Comparison of ENCODE assay signal across 14 mouse cellular contexts in the genomic region with DNA sequence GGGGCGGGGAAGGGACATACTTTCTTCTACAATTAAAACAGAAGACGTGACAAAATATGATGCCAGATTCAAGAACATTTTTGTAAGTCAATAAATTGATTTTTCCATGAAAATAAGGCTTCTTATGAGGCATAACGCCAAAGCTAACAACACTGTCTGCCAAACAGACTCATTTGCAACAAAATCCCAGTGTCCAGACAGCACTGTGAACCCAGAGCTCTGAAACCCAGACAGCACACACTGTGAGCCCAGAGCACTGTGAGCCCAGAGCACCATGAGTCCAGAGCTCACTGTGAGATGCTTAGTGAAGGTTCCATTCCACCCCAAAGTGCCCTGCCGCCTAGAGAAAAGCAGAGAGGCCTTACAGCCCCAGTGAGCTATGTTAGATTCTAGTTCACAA.
DNase-seq lines count a peak whose midpoint lies in the region; ATAC-seq and TF ChIP-seq lines count a peak whose summit lies in the region.
"Had no signal": no experiment of that assay in that cellular context is flagged by ENCODE, and none has a peak within 500 bp of the region (broad histone marks: within the 10 kb centered on the region; RNA-seq: fewer than 3 reads in every experiment).

No protein-coding gene starts in this region.

- TF ChIP-seq POLR2A in limb, embryonic 14.5 days (IDR thresholded peaks at IDR 0.05; ENCODE audit: borderline replicate concordance, extremely low read depth, insufficient read depth, insufficient read length), result no peak

- WGBS in kidney, embryonic 15.5 days, result 59% methylated on average over 4 of the region's 4 CpGs
- WGBS in limb, embryonic 14.5 days, result 50% methylated on average over 4 of the region's 4 CpGs

- intact Hi-C loops in left cerebral cortex, adult 2 months (cut with DNase I), result loop anchor here (5.0 kb wide), 3 partner anchors 86 to 339 kb away; partner anchors contain the start of gene Sstr1
- intact Hi-C loops in left cerebral cortex, postnatal 36 days (cut with DNase I), result no loop called here

- H3K27me3 ChIP-seq in kidney, embryonic 15.5 days, result no peaks in the 10 kb centered on the region
- H3K27me3 ChIP-seq in limb, embryonic 14.5 days (ENCODE audit: control insufficient read depth, insufficient read depth, low read length), result no peaks in the 10 kb centered on the region
- H3K27me3 ChIP-seq: CH12.LX, Patski had no signal

- H3K4me3 ChIP-seq in left cerebral cortex, adult 2 months, result no peak overlapping the region
- H3K4me3 ChIP-seq in kidney, embryonic 15.5 days (replicated peaks), result no peak overlapping the region
- H3K4me3 ChIP-seq in limb, embryonic 14.5 days (replicated peaks; ENCODE audit: low read length), result no peak overlapping the region

- no peaks in the 10 kb centered on the region for H3K36me3 ChIP-seq in kidney, embryonic 15.5 days
- H3K36me3 ChIP-seq in limb, embryonic 14.5 days (ENCODE audit: control insufficient read depth, insufficient read depth, low read length), result no peaks in the 10 kb centered on the region

- H3K4me1 ChIP-seq in kidney, embryonic 15.5 days, result peaks cover 3% of the 10 kb centered on the region; the same call in 1 of the 2 replicates
- H3K4me1 ChIP-seq in limb, embryonic 14.5 days (ENCODE audit: control insufficient read depth, insufficient read depth, low read length), result peaks cover 22% of the 10 kb centered on the region

- H3K9ac ChIP-seq in kidney, embryonic 15.5 days, result no peak overlapping the region
- no peak overlapping the region for H3K9ac ChIP-seq in limb, embryonic 14.5 days (ENCODE audit: low read depth, low read length, severe bottlenecking)
- H3K9ac ChIP-seq: liver, postnatal 0 days had no signal

- ATAC-seq in kidney, embryonic 15.5 days (replicated peaks; ENCODE audit: low FRiP score), result 0 out of 2 replicates have a peak, but pooled peaks have one; percentile 58
- ATAC-seq in limb, embryonic 14.5 days (ENCODE audit: low FRiP score, low read depth), result no peak
- ATAC-seq: liver, postnatal 0 days; Patski had no signal

- H3K9me3 ChIP-seq in kidney, embryonic 15.5 days (replicated peaks), result no peaks in the 10 kb centered on the region
- H3K9me3 ChIP-seq in limb, embryonic 14.5 days (ENCODE audit: control insufficient read depth, low read length), result no peaks in the 10 kb centered on the region

- TF ChIP-seq CTCF in left cerebral cortex, adult 2 months (IDR thresholded peaks at IDR 0.05), result no peak

- no peak for DNase-seq in left cerebral cortex, adult 2 months (ENCODE audit: extremely low spot score in 1 of 2, low spot score in 2 of 2)
- no peak for DNase-seq in left cerebral cortex, postnatal 36 days (ENCODE audit: low spot score in 2 of 2)
- DNase-seq in fibroblast of lung, adult 2 months (ENCODE audit: low read depth), result peak; percentile 82
- DNase-seq in limb, embryonic 14.5 days (ENCODE audit: low spot score), result peak; percentile 26
- no peak for DNase-seq in urinary bladder, adult 18-20 months (ENCODE audit: low spot score in 2 of 2)
- DNase-seq in layer of hippocampus, postnatal 36 days, result no peak
- DNase-seq: cerebellum, adult 18-20 months; embryo, embryonic 11 days; heart, adult 11 months; liver, postnatal 0 days; thymus, adult 2 months had no signal

- H3K27ac ChIP-seq in left cerebral cortex, adult 2 months, result peak overlapping the region; percentile 78
- peak overlapping the region; percentile 75 for H3K27ac ChIP-seq in kidney, embryonic 15.5 days
- peak overlapping the region; percentile 69 for H3K27ac ChIP-seq in limb, embryonic 14.5 days (replicated peaks; ENCODE audit: low read depth, low read length)

- H3K4me2 ChIP-seq in kidney, embryonic 15.5 days, result no peak overlapping the region
- H3K4me2 ChIP-seq in limb, embryonic 14.5 days (replicated peaks; ENCODE audit: low read depth, low read length, severe bottlenecking), result no peak overlapping the region

Comparison
In these comparisons a context has a peak if more than half of its experiments do, and no peak if none do; other contexts are left out.
1. DNase-seq: peak in fibroblast of lung, adult 2 months (single experiment) and limb, embryonic 14.5 days (single experiment); none in left cerebral cortex, adult 2 months (0 of 2), left cerebral cortex, postnatal 36 days (0 of 2), urinary bladder, adult 18-20 months (0 of 2) and layer of hippocampus, postnatal 36 days (0 of 2).
2. Peak in every context shown above with its lines, with median percentiles within 50 percentile points of each other: H3K27ac ChIP-seq.